Mouse (Mus musculus) CH12.LX (cell line): ENCODE measurements around the gene Rora. TPM values are rescaled to one million over a fixed set of nuclear protein-coding genes. Genes with fewer than 3 reads are reported as not detected.

Experiments used
- DNase-seq: peaks from one replicate; pipeline ENCODE4 v3.0.0-alpha.2; 2013; ENCODE audit errors: extremely low read depth
- H3K27ac ChIP-seq: 2 replicates; pipeline ENCODE4 v1.5.1; 2012; ENCODE audit warnings: low read depth, mild to moderate bottlenecking, control low read depth, moderate library complexity; ENCODE audit not compliant: insufficient read depth
- H3K27me3 ChIP-seq: replicated peaks from 2 replicates; pipeline ENCODE3; 2012; ENCODE audit warnings: inconsistent platforms
- H3K36me3 ChIP-seq, 2 experiments: replicated peaks in 1 of 2; 2 replicates each; pipeline versions ENCODE3 to v1.6.1; 2012; ENCODE audit warnings: inconsistent platforms in 1 of 2, low read length in 1 of 2, mild to moderate bottlenecking in 1 of 2, mixed read lengths in 1 of 2, moderate library complexity in 1 of 2; ENCODE audit not compliant: control insufficient read depth in 1 of 2, insufficient read depth in 1 of 2
- H3K4me1 ChIP-seq, 2 experiments: 2 replicates each; pipeline ENCODE4 v1.6.1; 2012; ENCODE audit warnings: inconsistent platforms in 1 of 2, moderate library complexity in 1 of 2; ENCODE audit not compliant: insufficient read depth in 2 of 2, control insufficient read depth in 1 of 2
- H3K4me2 ChIP-seq: 2 replicates; pipeline ENCODE4 v1.6.1; 2012; ENCODE audit warnings: low read depth, mild to moderate bottlenecking, control low read depth; ENCODE audit not compliant: poor library complexity, insufficient read depth, severe bottlenecking
- H3K4me3 ChIP-seq, 3 experiments: fragments of 150-350 bp in 1 of 3; sonication (generic) in 1 of 3; replicated peaks in 1 of 3; 2 replicates each; pipeline versions ENCODE3 to v1.5.1; 2011 to 2012; ENCODE audit warnings: low read depth in 2 of 3, low read length in 2 of 3, mild to moderate bottlenecking in 2 of 3, moderate library complexity in 2 of 3, control low read depth in 1 of 3, improper control_type of control experiment in 1 of 3, inconsistent platforms in 1 of 3, mixed read lengths in 1 of 3; ENCODE audit not compliant: poor library complexity in 1 of 3
- H3K79me2 ChIP-seq: replicated peaks from 2 replicates; pipeline ENCODE4 v1.6.1; 2012; ENCODE audit warnings: mild to moderate bottlenecking, moderate library complexity; ENCODE audit not compliant: control insufficient read depth, poor library complexity, insufficient read depth, severe bottlenecking; ENCODE audit errors: extremely low read depth
- H3K9ac ChIP-seq: 2 replicates; pipeline ENCODE4 v1.6.1; 2012; ENCODE audit warnings: low read depth, mild to moderate bottlenecking, control low read depth, moderate library complexity; ENCODE audit not compliant: insufficient read depth
- H3K9me3 ChIP-seq: replicated peaks from 2 replicates; pipeline ENCODE3; 2012; ENCODE audit warnings: low read length, inconsistent platforms, mixed read lengths
- BHLHE40 ChIP-seq: IDR thresholded peaks from 2 replicates; pipeline ENCODE4 v1.6.1; 2011; ENCODE audit warnings: mild to moderate bottlenecking, low read depth, low read length, improper control_type of control experiment
- CHD1 ChIP-seq: IDR thresholded peaks from 2 replicates; pipeline ENCODE4 v1.6.1; 2012; ENCODE audit warnings: low read depth, low read length, improper control_type of control experiment, inconsistent platforms
- CHD2 ChIP-seq: IDR thresholded peaks from 2 replicates; pipeline ENCODE4 v1.6.1; 2011; ENCODE audit warnings: low read length, improper control_type of control experiment
- CTCF ChIP-seq, 2 experiments: IDR thresholded peaks in 1 of 2; conservative IDR thresholded peaks in 1 of 2; 2 replicates each; pipeline ENCODE4 v1.5.1; 2011 to 2012; ENCODE audit warnings: low read depth in 2 of 2, low read length in 2 of 2, improper control_type of control experiment in 1 of 2, inconsistent platforms in 1 of 2, mild to moderate bottlenecking in 1 of 2, moderate library complexity in 1 of 2
- E2F4 ChIP-seq: IDR thresholded peaks from 2 replicates; pipeline ENCODE4 v1.6.1; 2011; ENCODE audit warnings: low read depth, low read length, improper control_type of control experiment; ENCODE audit not compliant: insufficient replicate concordance
- ETS1 ChIP-seq: conservative IDR thresholded peaks from 2 replicates; pipeline ENCODE4 v1.6.1; 2012; ENCODE audit warnings: low read depth, mild to moderate bottlenecking, inconsistent platforms, low read length, improper control_type of control experiment, moderate library complexity
- HCFC1 ChIP-seq: IDR thresholded peaks from 2 replicates; pipeline ENCODE4 v1.6.1; 2012; ENCODE audit warnings: low read depth, mild to moderate bottlenecking, inconsistent platforms, low read length, improper control_type of control experiment
- IRF4 ChIP-seq: IDR thresholded peaks from 2 replicates; pipeline ENCODE4 v1.6.1; 2014; ENCODE audit warnings: low read depth, mild to moderate bottlenecking, inconsistent platforms, low read length, improper control_type of control experiment
- JUN ChIP-seq: IDR thresholded peaks from 2 replicates; pipeline ENCODE4 v1.6.1; 2011; ENCODE audit warnings: low read depth, mild to moderate bottlenecking, low read length, improper control_type of control experiment, moderate library complexity; ENCODE audit not compliant: insufficient read depth
- KAT2A ChIP-seq: IDR thresholded peaks from 2 replicates; pipeline ENCODE4 v1.6.1; 2012; ENCODE audit warnings: low read length, improper control_type of control experiment, inconsistent platforms; ENCODE audit not compliant: insufficient replicate concordance
- MAX ChIP-seq: IDR thresholded peaks from 2 replicates; pipeline ENCODE4 v1.6.1; 2011; ENCODE audit warnings: low read length, improper control_type of control experiment
- MAZ ChIP-seq: IDR thresholded peaks from 2 replicates; pipeline ENCODE4 v1.6.1; 2012; ENCODE audit warnings: low read depth, mild to moderate bottlenecking, inconsistent platforms, low read length, improper control_type of control experiment, moderate library complexity
- MEF2A ChIP-seq: IDR thresholded peaks from 2 replicates; pipeline ENCODE4 v1.6.1; 2014; ENCODE audit warnings: low read depth, mild to moderate bottlenecking, inconsistent platforms, low read length, improper control_type of control experiment, borderline replicate concordance
- NELFE ChIP-seq: IDR thresholded peaks from 2 replicates; pipeline ENCODE4 v1.6.1; 2011; ENCODE audit warnings: low read depth, low read length, improper control_type of control experiment
- NRF1 ChIP-seq: IDR thresholded peaks from 2 replicates; pipeline ENCODE4 v1.6.1; 2014; ENCODE audit warnings: low read depth, mild to moderate bottlenecking, inconsistent platforms, low read length, improper control_type of control experiment, moderate library complexity
- POLR2A ChIP-seq: IDR thresholded peaks from 2 replicates; pipeline ENCODE4 v1.6.1; 2011; ENCODE audit warnings: low read depth, mild to moderate bottlenecking, improper control_type of control experiment, low read length
- RAD21 ChIP-seq: IDR thresholded peaks from 2 replicates; pipeline ENCODE4 v1.6.1; 2011; ENCODE audit warnings: low read depth, mild to moderate bottlenecking, low read length, improper control_type of control experiment, moderate library complexity
- RCOR1 ChIP-seq: conservative IDR thresholded peaks from 2 replicates; pipeline ENCODE4 v1.6.1; 2012; ENCODE audit warnings: low read depth, mild to moderate bottlenecking, inconsistent platforms, low read length, improper control_type of control experiment
- SIN3A ChIP-seq: IDR thresholded peaks from 2 replicates; pipeline ENCODE4 v1.6.1; 2012; ENCODE audit warnings: low read length, improper control_type of control experiment, inconsistent platforms
- TBP ChIP-seq: conservative IDR thresholded peaks from 2 replicates; pipeline ENCODE4 v1.6.1; 2011; ENCODE audit warnings: low read depth, low read length, improper control_type of control experiment
- TCF12 ChIP-seq: IDR thresholded peaks from 2 replicates; pipeline ENCODE4 v1.6.1; 2014; ENCODE audit warnings: low read depth, mild to moderate bottlenecking, inconsistent platforms, low read length, improper control_type of control experiment
- UBTF ChIP-seq: IDR thresholded peaks from 2 replicates; pipeline ENCODE4 v1.6.1; 2012; ENCODE audit warnings: low read depth, mild to moderate bottlenecking, inconsistent platforms, low read length, improper control_type of control experiment, moderate library complexity
- ZC3H11A ChIP-seq: IDR thresholded peaks from 2 replicates; pipeline ENCODE4 v1.6.1; 2012; ENCODE audit warnings: low read depth, mild to moderate bottlenecking, inconsistent platforms, low read length, improper control_type of control experiment
- ZKSCAN1 ChIP-seq: IDR thresholded peaks from 2 replicates; pipeline ENCODE4 v1.6.1; 2012; ENCODE audit warnings: low read depth, inconsistent platforms, low read length, improper control_type of control experiment, borderline replicate concordance
- ZMIZ1 ChIP-seq: IDR thresholded peaks from 2 replicates; pipeline ENCODE4 v1.6.1; 2012; ENCODE audit warnings: low read depth, mild to moderate bottlenecking, inconsistent platforms, low read length, improper control_type of control experiment
- dilution Hi-C: fragments of 300-500 bp; cut with MboI; formaldehyde crosslinking; loops from 2 replicates; pipeline ENCODE4 v1.14.3; 2020; ENCODE audit warnings: low sequenced_read_pairs; ENCODE audit not compliant: extremely low pct_unique_long_range_greater_than_20kb, extremely low pct_ligation_motif_present
- in situ Hi-C: fragments of 300-500 bp; cut with MboI; formaldehyde crosslinking; loops from 3 replicates; pipeline ENCODE4 v1.14.3; 2019; ENCODE audit warnings: low sequenced_read_pairs, low pct_ligation_motif_present, low pct_unique_long_range_greater_than_20kb, mixed read lengths
- polyA plus RNA-seq: library from polyadenylated mRNA; unstranded; fragments of >175 nt; gene quantifications from 2 replicates; pipeline ENCODE4 v1.2.1, GENCODE M21; 2012; ENCODE audit warnings: low read depth; ENCODE audit not compliant: insufficient read length
- total RNA-seq, 2 experiments: library from RNA; depleted of rRNA; stranded (reverse); fragments of 300-350 nt in 1 of 2; fragments of >200 nt in 1 of 2; gene quantifications; 2 replicates each; pipeline ENCODE4 v1.2.3; 2012 to 2014

The Rora gene
- total and polyA plus RNA-seq, 3 experiments, result 0.36 to 0.66 (median 0.64) TPM

GRCm38 (mm10) chr9:68923128-68923601 is 269.6 kb downstream of the Rora start:
- no peak for DNase-seq
- Histone ChIP-seq H3K9ac (no peak overlapping the region), H3K4me1 (no peaks in the 10 kb centered on the region), H3K4me2 (no peak overlapping the region), H3K36me3 (no peaks in the 10 kb centered on the region), H3K9me3 (peaks cover 28% of the 10 kb centered on the region), H3K4me3 (no peak overlapping the region), H3K27me3 (no peaks in the 10 kb centered on the region), H3K27ac (no peak overlapping the region), H3K79me2 (no peaks in the 10 kb centered on the region)
- no peak for TF ChIP-seq CTCF (conservative IDR thresholded peaks at IDR 0.05 in 1 of 2, IDR thresholded peaks at IDR 0.05 in 1 of 2; ENCODE audit: low read depth in 2 of 2, low read length in 2 of 2)
- no peak for TF ChIP-seq ZMIZ1
- TF ChIP-seq MAZ, result no peak
- TF ChIP-seq CHD1, result no peak
- TF ChIP-seq CHD2, result no peak
- no peak for TF ChIP-seq MAX
- no peak for TF ChIP-seq UBTF
- TF ChIP-seq POLR2A, result no peak
- TF ChIP-seq BHLHE40, result no peak
- TF ChIP-seq MEF2A, result no peak
- dilution Hi-C loops, result no loop called here
- in situ Hi-C loops, result no loop called here

DNA sequence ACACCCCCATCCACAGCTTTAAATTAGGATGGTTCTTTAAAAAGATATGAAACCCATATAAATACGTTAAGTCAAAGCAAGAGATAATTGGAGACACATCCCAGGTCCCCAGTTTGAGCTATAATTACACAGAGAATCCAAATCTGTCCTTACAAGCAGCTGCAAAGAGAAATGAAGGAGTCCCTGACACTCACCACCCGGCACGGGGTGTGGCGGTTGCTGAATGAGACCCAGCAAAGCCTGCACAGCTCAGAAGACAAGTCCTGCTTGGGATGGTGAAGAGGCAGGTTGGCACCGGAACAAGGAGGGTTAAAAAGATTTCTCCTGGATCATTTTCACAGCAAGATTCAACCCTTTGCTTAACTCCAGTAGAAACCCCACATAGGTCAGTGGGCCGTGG is 272.8 kb downstream of the Rora start:
- H3K27me3 ChIP-seq, result no peaks in the 10 kb centered on the region
- in situ Hi-C loops, result no loop called here
- dilution Hi-C loops, result no loop called here

GRCm38 (mm10) chr9:68933159-68933558 is 279.6 kb downstream of the Rora start:
- H3K9me3 ChIP-seq, result peaks cover 27% of the 10 kb centered on the region
- H3K27me3 ChIP-seq, result no peaks in the 10 kb centered on the region
- peaks cover 0 to 9% of the 10 kb centered on the region in 2 experiments; a peak in 1 of 4 replicates for H3K4me1 ChIP-seq
- H3K36me3 ChIP-seq, result no peaks in the 10 kb centered on the region
- peak; percentile 46 for DNase-seq
- H3K4me3 ChIP-seq, result no peak overlapping the region
- dilution Hi-C loops (no loop called here), in situ Hi-C loops (no loop called here)
- TF ChIP-seq JUN (no peak), ZC3H11A (no peak), TCF12 (no peak), ZKSCAN1 (no peak), RCOR1 (no peak), MEF2A (no peak), UBTF (no peak), ETS1 (no peak), NELFE (no peak), KAT2A (no peak)
- no peak overlapping the region for H3K27ac ChIP-seq
- H3K9ac ChIP-seq, result no peak overlapping the region
- H3K4me2 ChIP-seq, result no peak overlapping the region
- no peaks in the 10 kb centered on the region for H3K79me2 ChIP-seq

More for the DNA sequence above, 272.8 kb downstream of the Rora start:
- Histone ChIP-seq H3K79me2 (no peaks in the 10 kb centered on the region), H3K4me1 (no peaks in the 10 kb centered on the region), H3K36me3 (no peaks in the 10 kb centered on the region), H3K4me3 (no peak overlapping the region), H3K9ac (no peak overlapping the region), H3K4me2 (no peak overlapping the region), H3K9me3 (peaks cover 24% of the 10 kb centered on the region), H3K27ac (no peak overlapping the region)
- DNase-seq, result no peak
- TF ChIP-seq IRF4 (no peak), MAZ (no peak), TBP (no peak), RAD21 (no peak), JUN (no peak), HCFC1 (no peak), E2F4 (no peak), NRF1 (no peak), CTCF (conservative IDR thresholded peaks at IDR 0.05 in 1 of 2, IDR thresholded peaks at IDR 0.05 in 1 of 2; ENCODE audit: low read depth in 2 of 2, low read length in 2 of 2) (no peak), UBTF (no peak), SIN3A (no peak)
